13 mouse cellular contexts compared by ENCODE assay signal in the genomic region with DNA sequence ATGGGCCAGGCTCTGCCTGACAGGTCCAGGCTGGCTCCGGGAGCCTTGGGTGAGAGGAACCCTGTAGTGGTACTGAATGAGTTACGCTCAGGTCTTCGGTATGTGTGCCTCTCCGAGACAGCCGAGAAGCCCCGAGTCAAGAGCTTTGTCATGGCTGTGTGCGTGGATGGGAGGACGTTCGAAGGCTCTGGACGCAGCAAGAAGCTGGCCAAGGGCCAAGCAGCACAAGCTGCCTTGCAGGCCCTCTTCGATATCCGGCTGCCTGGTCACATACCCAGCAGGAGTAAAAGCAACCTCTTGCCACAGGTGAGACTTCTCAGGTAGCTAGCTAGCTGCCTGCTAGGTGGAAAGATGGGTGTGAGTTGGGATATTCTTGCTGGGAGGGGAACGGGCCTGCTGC.
"Had no signal": no experiment of that assay in that cellular context is flagged by ENCODE, and none has a peak within 500 bp of the region (broad histone marks: within the 10 kb centered on the region; RNA-seq: fewer than 3 reads in every experiment).

No protein-coding gene starts in this region.

- H3K9ac ChIP-seq: intestine, embryonic 15.5 days; kidney, embryonic 15.5 days; limb, embryonic 12.5 days; liver, embryonic 13.5 days; liver, postnatal 0 days; midbrain, embryonic 12.5 days had no signal

- H3K9me3 ChIP-seq: intestine, embryonic 15.5 days; kidney, embryonic 15.5 days; limb, embryonic 12.5 days; liver, embryonic 13.5 days; midbrain, embryonic 12.5 days had no signal

- H3K4me2 ChIP-seq: intestine, embryonic 15.5 days; kidney, embryonic 15.5 days; limb, embryonic 12.5 days; liver, embryonic 13.5 days; midbrain, embryonic 12.5 days had no signal

- ATAC-seq: intestine, embryonic 15.5 days; liver, postnatal 0 days had no signal

- H3K4me1 ChIP-seq: intestine, embryonic 15.5 days; kidney, embryonic 15.5 days; liver, embryonic 13.5 days; megakaryocyte, embryonic 14.5 days; midbrain, embryonic 12.5 days had no signal

- H3K4me3 ChIP-seq: intestine, embryonic 15.5 days; kidney, embryonic 15.5 days; limb, embryonic 12.5 days; liver, embryonic 13.5 days; megakaryocyte, embryonic 14.5 days; midbrain, embryonic 12.5 days had no signal

- H3K27me3 ChIP-seq: intestine, embryonic 15.5 days; kidney, embryonic 15.5 days; liver, embryonic 13.5 days; megakaryocyte, embryonic 14.5 days; midbrain, embryonic 12.5 days had no signal

- DNase-seq: kidney, adult 2 months; kidney, postnatal 25 days; liver; liver, embryonic 13.5 days; liver, postnatal 0 days; right cerebral cortex, postnatal 14 days; thymus, postnatal 4 days had no signal

- H3K27ac ChIP-seq: intestine, embryonic 15.5 days; kidney, embryonic 15.5 days; limb, embryonic 12.5 days; liver, embryonic 13.5 days; macrophage; midbrain, embryonic 12.5 days had no signal

- H3K36me3 ChIP-seq: intestine, embryonic 15.5 days; kidney, embryonic 15.5 days; limb, embryonic 12.5 days; liver, embryonic 13.5 days; midbrain, embryonic 12.5 days had no signal
